Mouse (Mus musculus) ES-Bruce4 (cell line): ENCODE data around the gene Bbs12.

Experiments
- CTCF ChIP-seq: IDR thresholded peaks from one replicate; pipeline ENCODE4 v1.8.1; 2011; ENCODE audit warnings: low read depth, low read length
- EP300 ChIP-seq: IDR thresholded peaks from 2 replicates; pipeline ENCODE4 v1.6.1; 2011; ENCODE audit warnings: low read depth, low read length; ENCODE audit not compliant: insufficient read depth
- POLR2A ChIP-seq: IDR thresholded peaks from one replicate; pipeline ENCODE4 v1.8.1; 2011; ENCODE audit warnings: low read length; ENCODE audit not compliant: insufficient read depth

GRCm38 (mm10) chr3:37280871-37281270 is 31.5 kb upstream of the Bbs12 start:
- TF ChIP-seq POLR2A (no peak), CTCF (no peak), EP300 (no peak)
